Mouse (Mus musculus): ENCODE measurements around the gene Neurod4.

GRCm38 (mm10) chr10:130293741-130294408 lies 13.8 kb upstream of the Neurod4 start:
- no peak for TF ChIP-seq POLR2A (IDR thresholded peaks at IDR 0.05; ENCODE audit: low read depth, low read length)
- no peak for TF ChIP-seq CTCF (IDR thresholded peaks at IDR 0.05; ENCODE audit: extremely low read depth, insufficient read length, insufficient replicate concordance, low read depth, low read length)
